Mouse (Mus musculus): ENCODE measurements around the gene Dpp10. TPM values are rescaled to one million over a fixed set of nuclear protein-coding genes. Genes with fewer than 3 reads are reported as not detected.

Dpp10 gene
- total RNA-seq, 2 experiments from 2014 or later: 102 to 117 TPM

DNA sequence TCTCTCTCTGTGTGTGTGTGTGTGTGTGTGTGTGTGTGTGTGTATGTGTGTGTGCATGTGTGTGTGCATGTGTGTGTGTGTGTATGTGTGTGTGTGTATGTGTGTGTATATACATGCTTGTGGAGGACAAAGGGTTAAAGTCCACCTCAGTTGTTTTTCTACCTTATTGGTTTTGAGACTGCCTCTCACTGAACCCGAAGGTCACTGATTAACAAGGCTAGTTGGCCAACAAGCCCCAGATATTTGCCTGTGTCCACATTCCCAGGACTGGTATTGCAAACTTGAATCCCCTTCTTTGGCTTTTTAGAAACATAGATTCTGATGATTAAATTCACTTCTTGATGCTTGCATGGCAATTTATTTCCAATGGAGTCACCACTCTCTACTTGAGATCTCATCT lies 577.6 kb downstream of the Dpp10 start:
- intact Hi-C loops (cut with DNase I): no loop called here
- DNase-seq (ENCODE audit: extremely low spot score in 1 of 2, low spot score in 2 of 2): no peak

DNA sequence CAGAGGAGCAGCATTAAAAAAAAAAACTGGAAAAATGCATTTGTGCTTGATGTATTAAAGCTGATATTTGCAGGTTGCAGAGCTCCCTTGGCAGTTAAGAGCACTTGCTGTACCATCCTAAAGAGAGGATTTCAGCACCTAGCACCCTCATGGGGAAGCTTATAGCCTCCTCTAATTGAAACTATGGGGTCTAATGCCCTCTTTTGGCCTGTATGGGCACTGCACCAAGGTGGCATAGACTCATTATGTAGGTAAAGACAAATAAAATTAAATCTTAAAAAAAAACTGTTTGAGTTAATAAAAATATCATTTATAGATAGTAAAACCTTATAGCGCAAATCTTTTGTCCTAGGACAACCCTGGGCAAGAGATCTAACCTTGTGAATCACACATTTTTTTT lies 631.2 kb downstream of the Dpp10 start:
- no peak for DNase-seq (ENCODE audit: extremely low spot score in 1 of 2, low spot score in 2 of 2)
- intact Hi-C loops (cut with DNase I): no loop called here

DNA sequence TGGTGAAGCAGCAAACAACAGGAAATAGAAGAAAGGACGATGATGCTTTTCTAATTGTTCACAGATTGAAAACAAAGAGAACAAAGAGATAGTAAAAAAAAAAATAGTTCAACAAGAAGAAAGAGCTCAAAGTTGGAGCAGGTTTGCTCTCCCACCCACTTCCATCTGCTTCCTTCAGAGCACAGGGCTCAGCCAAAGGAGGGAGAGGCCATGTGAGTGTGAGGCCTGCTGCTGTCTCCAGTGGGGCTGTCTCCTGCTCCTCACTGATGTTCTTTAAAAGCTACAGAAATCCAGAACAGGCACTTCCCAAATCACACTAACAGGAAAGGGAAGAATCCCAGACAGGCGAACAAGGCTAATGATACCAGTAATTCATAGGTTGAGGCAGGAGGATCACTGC lies 694.1 kb downstream of the Dpp10 start:
- intact Hi-C loops (cut with DNase I): no loop called here
- DNase-seq (ENCODE audit: extremely low spot score in 1 of 2, low spot score in 2 of 2): no peak

DNA sequence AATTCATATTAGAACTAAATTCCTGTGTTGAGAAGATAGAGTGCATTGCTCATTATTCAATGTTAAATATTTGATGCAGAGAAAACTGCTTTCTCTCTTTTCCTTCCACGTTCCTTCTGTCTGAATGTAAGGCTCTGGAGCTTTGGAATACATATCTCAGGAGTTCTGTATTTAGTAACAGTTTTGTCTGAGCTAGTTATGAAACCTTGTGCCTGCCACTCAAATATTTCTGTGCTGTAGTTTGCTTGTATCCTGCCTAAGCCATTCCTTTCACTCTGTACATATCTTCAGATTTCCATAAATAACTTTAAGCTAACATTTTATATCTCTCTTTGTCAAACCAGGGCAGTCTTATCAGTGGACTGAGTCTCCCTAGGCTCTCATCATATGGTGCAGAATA lies 707.5 kb downstream of the Dpp10 start:
- no peak for DNase-seq (ENCODE audit: extremely low spot score in 1 of 2, low spot score in 2 of 2)
- intact Hi-C loops (cut with DNase I): no loop called here

DNA sequence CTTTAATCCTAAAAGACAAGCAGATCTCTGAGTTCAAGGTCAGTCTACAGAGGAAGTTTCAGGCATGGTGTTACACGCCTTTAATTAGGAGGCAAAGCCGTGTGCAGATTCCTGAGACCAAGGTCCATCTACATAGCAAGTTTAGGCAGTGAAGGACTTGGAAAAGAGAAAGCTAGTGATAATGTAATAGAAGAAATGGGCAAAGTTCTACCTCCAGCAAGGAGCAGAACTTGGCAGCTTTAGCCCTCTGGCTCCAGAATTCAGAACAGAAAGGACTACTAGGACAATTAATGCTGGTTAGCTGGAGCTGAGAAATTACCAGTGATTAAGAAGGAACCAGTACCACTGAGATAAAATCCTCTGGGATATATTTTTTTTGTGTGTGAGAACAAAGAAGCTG lies 728.5 kb downstream of the Dpp10 start:
- DNase-seq (ENCODE audit: extremely low spot score in 1 of 2, low spot score in 2 of 2): no peak
- intact Hi-C loops (cut with DNase I): no loop called here
